Mouse (Mus musculus) embryonic facial prominence, embryonic 12.5 days (tissue): ENCODE measurements around the gene Fahd1. TPM values are rescaled to one million over a fixed set of nuclear protein-coding genes. Genes with fewer than 3 reads are reported as not detected.

Experiments used
- ATAC-seq: fragments of 200-750 bp; cut with Nextera tagmentation; 2 replicates; pipeline ENCODE4 v1.8.0; 2017; ENCODE audit not compliant: insufficient number of reproducible peaks, insufficient read depth, low FRiP score, low TSS enrichment
- H3K27ac ChIP-seq: fragments of 300-500 bp; sonication (generic); 2 replicates; pipeline ENCODE4 v1.5.1; 2016; ENCODE audit warnings: mild to moderate bottlenecking
- H3K27me3 ChIP-seq: fragments of 300-500 bp; sonication (generic); 2 replicates; pipeline ENCODE4 v1.6.1; 2016; ENCODE audit warnings: mild to moderate bottlenecking, moderate library complexity
- H3K36me3 ChIP-seq: fragments of 300-500 bp; sonication (generic); 2 replicates; pipeline ENCODE4 v1.6.1; 2016; ENCODE audit warnings: mild to moderate bottlenecking
- H3K4me1 ChIP-seq: fragments of 300-500 bp; sonication (generic); 2 replicates; pipeline ENCODE4 v1.6.1; 2016
- H3K4me2 ChIP-seq: fragments of 300-500 bp; sonication (generic); replicated peaks from 2 replicates; pipeline ENCODE4 v1.6.1; 2016; ENCODE audit warnings: mild to moderate bottlenecking, moderate library complexity
- H3K4me3 ChIP-seq: fragments of 300-500 bp; sonication (generic); 2 replicates; pipeline ENCODE4 v1.5.1; 2016; ENCODE audit warnings: mild to moderate bottlenecking
- H3K9ac ChIP-seq: fragments of 300-500 bp; sonication (generic); 2 replicates; pipeline ENCODE4 v1.6.1; 2016; ENCODE audit warnings: mild to moderate bottlenecking, moderate library complexity
- H3K9me3 ChIP-seq: fragments of 300-500 bp; sonication (generic); 2 replicates; pipeline ENCODE4 v1.6.1; 2016; ENCODE audit warnings: mild to moderate bottlenecking, moderate library complexity
- whole genome bisulfite sequencing: fragments of 180-500 bp; shearing (Covaris S2); methylation state at CpG from one replicate; pipeline ENCODE4 v1.1.7; 2016; 5-methylcytosine and 5-hydroxymethylcytosine counted together
- polyA plus RNA-seq: library from polyadenylated mRNA; unstranded; fragments of >200 nt; fragmentation: Nextera tagmentation; extraction: Ambion mirVana; gene quantifications from 2 replicates; pipeline ENCODE4 v1.2.1, GENCODE M21; 2016

The Fahd1 gene
- polyA plus RNA-seq, 1 experiment from 2014 or later: 23.2 TPM

- H3K36me3 ChIP-seq: peaks cover 55% of the 10 kb centered on the region
Measured at GRCm38 (mm10) chr17:24892785-24893184, 42.6 kb upstream of the Fahd1 start.

GRCm38 (mm10) chr17:24891321-24891720 is 41.2 kb upstream of the Fahd1 start:
- Histone ChIP-seq H3K4me1 (peaks cover 27% of the 10 kb centered on the region), H3K27me3 (no peaks in the 10 kb centered on the region), H3K4me2 (no peak overlapping the region), H3K9ac (no peak overlapping the region), H3K4me3 (no peak overlapping the region), H3K9me3 (no peaks in the 10 kb centered on the region), H3K27ac (no peak overlapping the region), H3K36me3 (peaks cover 46% of the 10 kb centered on the region)
- no peak for ATAC-seq
- WGBS: 89% methylated on average over 13 of the region's 13 CpGs

More at GRCm38 (mm10) chr17:24892785-24893184, 42.6 kb upstream of the Fahd1 start:
- H3K9ac ChIP-seq: no peak overlapping the region
- H3K27ac ChIP-seq: no peak overlapping the region
- ATAC-seq: no peak
- WGBS: 88% methylated on average over 12 of the region's 12 CpGs
- H3K27me3 ChIP-seq: no peaks in the 10 kb centered on the region
- peaks cover 27% of the 10 kb centered on the region for H3K4me1 ChIP-seq
- no peaks in the 10 kb centered on the region for H3K9me3 ChIP-seq
- no peak overlapping the region for H3K4me2 ChIP-seq
- H3K4me3 ChIP-seq: 0 out of 2 replicates have a peak overlapping the region, but pooled peaks have one; percentile 0

GRCm38 (mm10) chr17:24890151-24891092 is 40.3 kb upstream of the Fahd1 start:
- 87% methylated on average over 19 of the region's 19 CpGs for whole genome bisulfite sequencing

GRCm38 (mm10) chr17:24888862-24889261 is 38.7 kb upstream of the Fahd1 start:
- no peak overlapping the region for H3K4me2 ChIP-seq
- peaks cover 24% of the 10 kb centered on the region for H3K4me1 ChIP-seq
- ATAC-seq: no peak
- 89% methylated on average over 3 of the region's 3 CpGs for WGBS
- no peaks in the 10 kb centered on the region for H3K9me3 ChIP-seq
- no peaks in the 10 kb centered on the region for H3K27me3 ChIP-seq
- no peak overlapping the region for H3K9ac ChIP-seq
- no peak overlapping the region for H3K4me3 ChIP-seq
- no peak overlapping the region for H3K27ac ChIP-seq
- peaks cover 46% of the 10 kb centered on the region for H3K36me3 ChIP-seq

More at GRCm38 (mm10) chr17:24890151-24891092, 40.3 kb upstream of the Fahd1 start:
- Histone ChIP-seq H3K9ac (no peak overlapping the region), H3K4me3 (no peak overlapping the region), H3K27me3 (no peaks in the 10 kb centered on the region), H3K4me2 (no peak overlapping the region), H3K27ac (no peak overlapping the region), H3K36me3 (peaks cover 46% of the 10 kb centered on the region), H3K4me1 (peaks cover 24% of the 10 kb centered on the region), H3K9me3 (no peaks in the 10 kb centered on the region)
- ATAC-seq: no peak

- 65% methylated on average over 18 of the region's 18 CpGs for WGBS
Measured at GRCm38 (mm10) chr17:24887291-24888080, 37.3 kb upstream of the Fahd1 start.

GRCm38 (mm10) chr17:24886932-24887271 is 36.7 kb upstream of the Fahd1 start:
- H3K4me1 ChIP-seq: peaks cover 21% of the 10 kb centered on the region
- WGBS: 2% methylated on average over 18 of the region's 18 CpGs
- peak overlapping the region; percentile 88 for H3K4me3 ChIP-seq
- H3K27ac ChIP-seq: no peak overlapping the region
- peak overlapping the region; percentile 72 for H3K9ac ChIP-seq
- H3K4me2 ChIP-seq: peak overlapping the region; percentile 96
- H3K27me3 ChIP-seq: no peaks in the 10 kb centered on the region
- no peaks in the 10 kb centered on the region for H3K9me3 ChIP-seq
- ATAC-seq: peak; percentile 29; the same call in 1 of the 2 replicates
- H3K36me3 ChIP-seq: peaks cover 46% of the 10 kb centered on the region

More at GRCm38 (mm10) chr17:24887291-24888080, 37.3 kb upstream of the Fahd1 start:
- no peaks in the 10 kb centered on the region for H3K27me3 ChIP-seq
- no peak for ATAC-seq
- peaks cover 49% of the 10 kb centered on the region for H3K36me3 ChIP-seq
- no peaks in the 10 kb centered on the region for H3K9me3 ChIP-seq
- H3K9ac ChIP-seq: peak overlapping the region; percentile 72
- H3K4me2 ChIP-seq: peak overlapping the region; percentile 96
- no peak overlapping the region for H3K27ac ChIP-seq
- peaks cover 21% of the 10 kb centered on the region for H3K4me1 ChIP-seq
- peak overlapping the region; percentile 88 for H3K4me3 ChIP-seq

GRCm38 (mm10) chr17:24886134-24886931 is 36.2 kb upstream of the Fahd1 start, which contains the start of the genes Nubp2 and Spsb3:
Gene Nubp2, minus strand, starts transcription at chr17:24886349.
Gene Spsb3, plus strand, starts transcription at chr17:24886643.
- no peaks in the 10 kb centered on the region for H3K27me3 ChIP-seq
- peak; percentile 95 for ATAC-seq
- no peaks in the 10 kb centered on the region for H3K9me3 ChIP-seq
- under 1% methylated on average over 69 of the region's 69 CpGs for WGBS
- H3K4me1 ChIP-seq: peaks cover 25% of the 10 kb centered on the region
- peak within 1 kb of the TSS; percentile 88 for H3K4me3 ChIP-seq
- peak within 1 kb of the TSS; percentile 96 for H3K4me2 ChIP-seq
- H3K36me3 ChIP-seq: peaks cover 41% of the 10 kb centered on the region
- no peak within 1 kb of the TSS for H3K27ac ChIP-seq
- H3K9ac ChIP-seq: peak within 1 kb of the TSS; percentile 72

GRCm38 (mm10) chr17:24885356-24886133 is 35.4 kb upstream of the Fahd1 start:
- H3K9ac ChIP-seq: peak overlapping the region; percentile 56
- peaks cover 33% of the 10 kb centered on the region for H3K36me3 ChIP-seq
- no peak overlapping the region for H3K27ac ChIP-seq
- H3K4me1 ChIP-seq: peaks cover 25% of the 10 kb centered on the region
- peak overlapping the region; percentile 93 for H3K4me2 ChIP-seq
- H3K4me3 ChIP-seq: peak overlapping the region; percentile 88
- ATAC-seq: no peak
- no peaks in the 10 kb centered on the region for H3K9me3 ChIP-seq
- H3K27me3 ChIP-seq: no peaks in the 10 kb centered on the region
- 26% methylated on average over 22 of the region's 22 CpGs for WGBS

- Histone ChIP-seq H3K4me1 (peaks cover 25% of the 10 kb centered on the region), H3K9ac (no peak overlapping the region), H3K9me3 (no peaks in the 10 kb centered on the region), H3K27ac (no peak overlapping the region), H3K4me3 (no peak overlapping the region), H3K4me2 (no peak overlapping the region), H3K27me3 (no peaks in the 10 kb centered on the region), H3K36me3 (peaks cover 23% of the 10 kb centered on the region)
- no peak for ATAC-seq
- WGBS: 86% methylated on average over 6 of the region's 6 CpGs
Measured at GRCm38 (mm10) chr17:24884391-24884790, 34.2 kb upstream of the Fahd1 start.

GRCm38 (mm10) chr17:24881738-24882440 is 31.7 kb upstream of the Fahd1 start:
- Histone ChIP-seq H3K4me3 (no peak overlapping the region), H3K9ac (no peak overlapping the region), H3K36me3 (peaks cover 17% of the 10 kb centered on the region), H3K4me1 (peaks cover 13% of the 10 kb centered on the region), H3K9me3 (no peaks in the 10 kb centered on the region), H3K27ac (no peak overlapping the region), H3K27me3 (no peaks in the 10 kb centered on the region), H3K4me2 (no peak overlapping the region)
- WGBS: 36% methylated on average over 7 of the region's 7 CpGs
- no peak for ATAC-seq
